Mouse (Mus musculus) thymus, postnatal 25 days (tissue): ENCODE results near the gene Spata13.

Experiments used
- DNase-seq: peaks from one replicate; pipeline ENCODE4 v3.0.0; 2022

Spata13 gene

GRCm38 (mm10) chr14:60641120-60641519, 7.3 kb downstream of the Spata13 start:
- no peak for DNase-seq

- no peak for DNase-seq
Measured at GRCm38 (mm10) chr14:60642131-60642530, 8.3 kb downstream of the Spata13 start.

- DNase-seq: no peak
Measured at GRCm38 (mm10) chr14:60643098-60643870, 9.5 kb downstream of the Spata13 start.

GRCm38 (mm10) chr14:60646373-60646772, 12.6 kb downstream of the Spata13 start:
- DNase-seq: no peak

- no peak for DNase-seq
Measured at GRCm38 (mm10) chr14:60647885-60648284, 14.1 kb downstream of the Spata13 start.

- no peak for DNase-seq
Measured at GRCm38 (mm10) chr14:60648956-60649355, 15.2 kb downstream of the Spata13 start.

GRCm38 (mm10) chr14:60653184-60653583, 19.4 kb downstream of the Spata13 start:
- DNase-seq: no peak

GRCm38 (mm10) chr14:60653977-60654376, 20.2 kb downstream of the Spata13 start:
- DNase-seq: no peak

GRCm38 (mm10) chr14:60654708-60655107, 20.9 kb downstream of the Spata13 start:
- DNase-seq: no peak

- DNase-seq: no peak
Measured at GRCm38 (mm10) chr14:60655941-60656700, 22.3 kb downstream of the Spata13 start.

GRCm38 (mm10) chr14:60656701-60657085, 22.9 kb downstream of the Spata13 start:
- DNase-seq: no peak

GRCm38 (mm10) chr14:60657891-60658290, 24.1 kb downstream of the Spata13 start:
- DNase-seq: no peak

GRCm38 (mm10) chr14:60659498-60659897, 25.7 kb downstream of the Spata13 start:
- DNase-seq: no peak

GRCm38 (mm10) chr14:60660591-60660990, 26.8 kb downstream of the Spata13 start:
- DNase-seq: no peak

GRCm38 (mm10) chr14:60661281-60661680, 27.5 kb downstream of the Spata13 start:
- no peak for DNase-seq

GRCm38 (mm10) chr14:60663309-60663940, 29.6 kb downstream of the Spata13 start:
- DNase-seq: no peak

- DNase-seq: no peak
Measured at GRCm38 (mm10) chr14:60664641-60665040, 30.8 kb downstream of the Spata13 start.

GRCm38 (mm10) chr14:60665263-60665662, 31.5 kb downstream of the Spata13 start:
- DNase-seq: no peak

- peak; percentile 62 for DNase-seq
Measured at GRCm38 (mm10) chr14:60666252-60666651, 32.5 kb downstream of the Spata13 start.

- no peak for DNase-seq
Measured at GRCm38 (mm10) chr14:60670191-60670590, 36.4 kb downstream of the Spata13 start.

- DNase-seq: no peak
Measured at GRCm38 (mm10) chr14:60671504-60671903, 37.7 kb downstream of the Spata13 start.

GRCm38 (mm10) chr14:60675697-60676096, 41.9 kb downstream of the Spata13 start:
- no peak for DNase-seq

- DNase-seq: no peak
Measured at GRCm38 (mm10) chr14:60676625-60677314, 43.0 kb downstream of the Spata13 start.
